Mouse (Mus musculus) lung, postnatal 0 days (tissue): ENCODE results near the gene Ccdc34. TPM values are rescaled to one million over a fixed set of nuclear protein-coding genes. Genes with fewer than 3 reads are reported as not detected.

Experiments used
- ATAC-seq: fragments of 200-750 bp; cut with Nextera tagmentation; 2 replicates; pipeline ENCODE4 v1.8.0; 2017; ENCODE audit warnings: moderate library complexity
- DNase-seq: peaks from one replicate; pipeline ENCODE4 v3.0.0-alpha.2; 2016; ENCODE audit warnings: low spot score
- H3K27ac ChIP-seq: fragments of 300-500 bp; sonication (generic); 2 replicates; pipeline ENCODE4 v1.5.1; 2014; ENCODE audit warnings: antibody characterized with exemption, mild to moderate bottlenecking, low read length, mixed read lengths
- H3K27me3 ChIP-seq: fragments of 300-500 bp; sonication (generic); replicated peaks from 2 replicates; pipeline ENCODE4 v1.6.1; 2014; ENCODE audit warnings: low read length, mixed read lengths; ENCODE audit not compliant: insufficient read depth
- H3K36me3 ChIP-seq: fragments of 300-500 bp; sonication (generic); 2 replicates; pipeline ENCODE4 v1.6.1; 2014; ENCODE audit warnings: low read length, mixed read lengths; ENCODE audit not compliant: insufficient read depth
- H3K4me1 ChIP-seq: fragments of 300-500 bp; sonication (generic); 2 replicates; pipeline ENCODE4 v1.6.1; 2014; ENCODE audit warnings: antibody characterized with exemption, low read depth, low read length, mixed read lengths; ENCODE audit not compliant: insufficient read depth
- H3K4me2 ChIP-seq: fragments of 300-500 bp; sonication (generic); replicated peaks from 2 replicates; pipeline ENCODE4 v1.6.1; 2014; ENCODE audit warnings: low read depth, mild to moderate bottlenecking, low read length, moderate library complexity, mixed read lengths
- H3K4me3 ChIP-seq: fragments of 300-500 bp; sonication (generic); 2 replicates; pipeline ENCODE4 v1.5.1; 2014; ENCODE audit warnings: low read depth, low read length
- H3K9ac ChIP-seq: fragments of 300-500 bp; sonication (generic); replicated peaks from 2 replicates; pipeline ENCODE4 v1.6.1; 2014; ENCODE audit warnings: low read depth, mild to moderate bottlenecking
- H3K9me3 ChIP-seq: fragments of 300-500 bp; sonication (generic); 2 replicates; pipeline ENCODE4 v1.6.1; 2016; ENCODE audit warnings: low read length, mixed read lengths
- CTCF ChIP-seq: IDR thresholded peaks from 2 replicates; pipeline ENCODE4 v1.5.1; 2016; ENCODE audit warnings: antibody characterized with exemption, mild to moderate bottlenecking
- EP300 ChIP-seq: IDR thresholded peaks from 2 replicates; pipeline ENCODE4 v1.6.1; 2016; ENCODE audit warnings: antibody characterized with exemption, mild to moderate bottlenecking, control low read depth
- WGBS: fragments of 180-500 bp; shearing (Covaris S2); extraction: QIAGEN DNeasy Blood & Tissue Kit; methylation state at CpG from one replicate; pipeline ENCODE4 v1.1.7; 2014; 5-methylcytosine and 5-hydroxymethylcytosine counted together
- polyA plus RNA-seq: library from polyadenylated mRNA; unstranded; fragments of >200 nt; fragmentation: Nextera tagmentation; extraction: Ambion mirVana; gene quantifications from 2 replicates; pipeline ENCODE4 v1.2.1, GENCODE M21; 2015

Ccdc34 gene
- polyA plus RNA-seq, 1 experiment from 2014 or later, result 10.4 TPM

GRCm38 (mm10) chr2:110063131-110063530 lies 45.5 kb downstream of the Ccdc34 start:
- Histone ChIP-seq H3K36me3 (no peaks in the 10 kb centered on the region), H3K9ac (no peak overlapping the region), H3K4me1 (no peaks in the 10 kb centered on the region), H3K27ac (no peak overlapping the region), H3K4me2 (no peak overlapping the region), H3K27me3 (no peaks in the 10 kb centered on the region), H3K9me3 (no peaks in the 10 kb centered on the region), H3K4me3 (no peak overlapping the region)
- no peak for ATAC-seq
- DNase-seq, result peak; percentile 8
- 85% methylated on average over 1 of the region's 1 CpGs for WGBS
- TF ChIP-seq CTCF, result peak; percentile 28
- no peak for TF ChIP-seq EP300

GRCm38 (mm10) chr2:110068916-110069315 lies 51.3 kb downstream of the Ccdc34 start:
- TF ChIP-seq CTCF (no peak), EP300 (no peak)
- Histone ChIP-seq H3K9me3 (no peaks in the 10 kb centered on the region), H3K36me3 (no peaks in the 10 kb centered on the region), H3K27ac (no peak overlapping the region), H3K27me3 (no peaks in the 10 kb centered on the region), H3K4me3 (no peak overlapping the region), H3K4me1 (no peaks in the 10 kb centered on the region), H3K4me2 (no peak overlapping the region), H3K9ac (no peak overlapping the region)
- DNase-seq (no peak), ATAC-seq (no peak)

DNA sequence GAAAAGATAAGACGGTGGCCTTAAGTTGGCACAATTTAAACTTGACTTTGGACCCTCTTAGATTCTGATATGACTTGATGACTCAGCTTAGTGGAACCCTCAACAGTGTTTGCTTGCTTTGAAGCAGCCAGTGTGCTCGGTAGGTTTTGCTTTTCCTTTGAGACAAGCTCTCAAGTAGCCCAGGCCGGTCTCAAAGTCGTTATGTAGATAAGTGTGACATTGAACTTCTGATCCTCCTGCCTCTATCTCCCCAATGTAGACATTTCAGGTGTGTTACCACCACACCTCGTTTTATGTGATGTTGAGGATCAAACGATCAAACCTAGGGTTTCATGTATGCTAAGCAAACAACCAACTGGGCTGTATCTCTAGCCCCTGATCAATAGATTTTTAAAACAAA lies 55.4 kb downstream of the Ccdc34 start:
- no peaks in the 10 kb centered on the region for H3K36me3 ChIP-seq
- DNase-seq (no peak), ATAC-seq (no peak)
- no peaks in the 10 kb centered on the region for H3K4me1 ChIP-seq
- no peak overlapping the region for H3K4me2 ChIP-seq
- H3K9ac ChIP-seq, result no peak overlapping the region
- WGBS, result 47% methylated on average over 6 of the region's 6 CpGs
- TF ChIP-seq CTCF, result no peak
- TF ChIP-seq EP300, result no peak
- no peaks in the 10 kb centered on the region for H3K27me3 ChIP-seq
- no peak overlapping the region for H3K27ac ChIP-seq
- no peak overlapping the region for H3K4me3 ChIP-seq
- H3K9me3 ChIP-seq, result no peaks in the 10 kb centered on the region

- Histone ChIP-seq H3K27ac (no peak overlapping the region), H3K9ac (no peak overlapping the region), H3K4me3 (no peak overlapping the region), H3K4me1 (no peaks in the 10 kb centered on the region), H3K9me3 (no peaks in the 10 kb centered on the region), H3K27me3 (no peaks in the 10 kb centered on the region), H3K36me3 (no peaks in the 10 kb centered on the region), H3K4me2 (no peak overlapping the region)
- WGBS, result 89% methylated on average over 6 of the region's 6 CpGs
- ATAC-seq (no peak), DNase-seq (no peak)
- TF ChIP-seq EP300 (no peak), CTCF (no peak)
Observed at GRCm38 (mm10) chr2:110074646-110075452, 57.2 kb downstream of the Ccdc34 start.

DNA sequence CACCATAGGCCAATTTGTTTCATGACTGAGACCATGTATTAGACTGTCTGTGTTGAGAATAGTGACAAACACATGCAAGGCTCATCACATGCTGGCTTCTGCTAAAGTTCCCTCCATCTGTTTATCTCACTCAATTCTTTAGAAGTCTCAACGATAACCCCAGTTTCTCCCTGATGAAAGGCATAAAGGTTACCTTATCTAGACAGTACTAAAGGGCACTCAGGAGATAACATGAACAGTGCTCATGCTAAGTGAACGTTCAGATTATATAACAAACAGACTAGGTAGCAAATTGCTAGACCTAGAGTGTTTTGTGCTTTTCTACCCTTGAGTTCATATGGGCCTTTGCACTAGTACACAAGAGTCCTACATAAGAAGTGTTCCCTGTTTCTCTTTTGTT lies 59.6 kb downstream of the Ccdc34 start:
- Histone ChIP-seq H3K27me3 (no peaks in the 10 kb centered on the region), H3K9me3 (no peaks in the 10 kb centered on the region), H3K9ac (no peak overlapping the region), H3K27ac (no peak overlapping the region), H3K4me1 (no peaks in the 10 kb centered on the region), H3K4me2 (no peak overlapping the region), H3K36me3 (no peaks in the 10 kb centered on the region), H3K4me3 (no peak overlapping the region)
- DNase-seq (no peak), ATAC-seq (no peak)
- TF ChIP-seq EP300 (no peak), CTCF (no peak)
- 13% methylated on average over 2 of the region's 2 CpGs for WGBS

DNA sequence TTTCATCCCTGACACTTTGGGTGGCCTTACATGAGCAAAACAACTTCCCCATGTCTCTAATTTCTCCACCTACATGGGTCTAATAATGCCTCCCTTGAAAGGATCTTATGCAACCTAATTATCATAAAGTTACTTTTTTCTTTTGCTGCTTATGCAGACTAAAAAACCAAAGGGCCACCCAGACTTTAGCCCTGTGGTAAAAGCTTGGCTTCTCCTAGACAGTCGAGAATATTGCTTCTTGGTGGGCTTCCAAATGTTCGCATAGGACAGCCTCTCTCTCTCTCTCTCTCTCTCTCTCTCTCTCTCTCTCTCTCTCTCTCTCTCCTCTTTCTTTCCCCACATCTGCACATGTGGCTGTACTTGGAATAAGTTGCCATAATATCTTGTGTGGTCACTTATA lies 60.0 kb downstream of the Ccdc34 start:
- TF ChIP-seq EP300 (no peak), CTCF (no peak)
- no peaks in the 10 kb centered on the region for H3K36me3 ChIP-seq
- H3K4me3 ChIP-seq, result no peak overlapping the region
- ATAC-seq, result no peak
- no peak overlapping the region for H3K27ac ChIP-seq
- no peak overlapping the region for H3K4me2 ChIP-seq
- no peaks in the 10 kb centered on the region for H3K27me3 ChIP-seq
- DNase-seq, result no peak
- no peaks in the 10 kb centered on the region for H3K4me1 ChIP-seq
- H3K9me3 ChIP-seq, result no peaks in the 10 kb centered on the region
- no peak overlapping the region for H3K9ac ChIP-seq
- 65% methylated on average over 2 of the region's 2 CpGs for WGBS
